Comparison of ENCODE assay signal across 32 mouse cellular contexts in genomic region chr11:33149453-33149852, GRCm38 (mm10). TPM values are rescaled to one million over a fixed set of nuclear protein-coding genes. Genes with fewer than 3 reads are reported as not detected.
DNase-seq lines count a peak whose midpoint lies in the region; ATAC-seq lines count a peak whose summit lies in the region.
"Had no signal": no experiment of that assay in that cellular context is flagged by ENCODE, and none has a peak within 500 bp of the region (broad histone marks: within the 10 kb centered on the region; RNA-seq: fewer than 3 reads in every experiment).

No protein-coding gene starts in this region.

- peaks cover 4% of the 10 kb centered on the region for H3K36me3 ChIP-seq in embryonic facial prominence, embryonic 11.5 days (replicated peaks; ENCODE audit: control insufficient read depth, insufficient read depth, low read depth, low read length)
- peaks cover 53% of the 10 kb centered on the region for H3K36me3 ChIP-seq in embryonic facial prominence, embryonic 10.5 days (replicated peaks)
- H3K36me3 ChIP-seq in hindbrain, embryonic 10.5 days, result peaks cover 52% of the 10 kb centered on the region
- H3K36me3 ChIP-seq in intestine, embryonic 16.5 days (ENCODE audit: control insufficient read depth, insufficient read depth, low read length), result peaks cover 4% of the 10 kb centered on the region

- no peak overlapping the region for H3K9ac ChIP-seq in embryonic facial prominence, embryonic 11.5 days (replicated peaks; ENCODE audit: low read length)
- H3K9ac ChIP-seq in intestine, embryonic 16.5 days (ENCODE audit: low read depth, low read length), result no peak overlapping the region
- H3K9ac ChIP-seq: forebrain, embryonic 13.5 days; intestine, embryonic 15.5 days; liver, embryonic 13.5 days; lung, embryonic 15.5 days had no signal

- DNase-seq in embryonic facial prominence, embryonic 11.5 days (ENCODE audit: low spot score), result peak; percentile 19
- DNase-seq in embryonic facial prominence, embryonic 10.5 days (ENCODE audit: low spot score), result no peak
- DNase-seq in 416B (ENCODE audit: low read depth), result peak; percentile 31
- DNase-seq in ES-CJ7 (ENCODE audit: low read depth, low spot score), result peak; percentile 74
- DNase-seq in hindbrain, embryonic 10.5 days (ENCODE audit: low spot score), result no peak
- DNase-seq: adrenal gland, adult 2 months; B cell, adult 2 months; cerebellum, adult 18-20 months; gastrocnemius, adult 2 months; kidney, adult 9 months; kidney, postnatal 14 days; liver, embryonic 13.5 days; lung, postnatal 36 days; right cerebral cortex, postnatal 4 days; thymus, adult 18-20 months; thymus, postnatal 4 days had no signal

- no peak overlapping the region for H3K4me2 ChIP-seq in embryonic facial prominence, embryonic 11.5 days (ENCODE audit: low read depth, low read length)
- H3K4me2 ChIP-seq in intestine, embryonic 16.5 days (ENCODE audit: low read depth, low read length), result no peak overlapping the region
- H3K4me2 ChIP-seq: forebrain, embryonic 13.5 days; intestine, embryonic 15.5 days; liver, embryonic 13.5 days; lung, embryonic 15.5 days had no signal

- H3K27me3 ChIP-seq in embryonic facial prominence, embryonic 11.5 days (ENCODE audit: control insufficient read depth, insufficient read depth, low read length), result peaks cover 12% of the 10 kb centered on the region
- peaks cover 35% of the 10 kb centered on the region for H3K27me3 ChIP-seq in embryonic facial prominence, embryonic 10.5 days (replicated peaks; ENCODE audit: low read depth, poor library complexity, severe bottlenecking)
- peaks cover 37% of the 10 kb centered on the region for H3K27me3 ChIP-seq in hindbrain, embryonic 10.5 days (ENCODE audit: insufficient read depth, poor library complexity, severe bottlenecking)
- H3K27me3 ChIP-seq in intestine, embryonic 16.5 days (replicated peaks; ENCODE audit: control insufficient read depth, insufficient read depth, low read length), result peaks cover 17% of the 10 kb centered on the region

- no peaks in the 10 kb centered on the region for H3K9me3 ChIP-seq in embryonic facial prominence, embryonic 11.5 days (replicated peaks; ENCODE audit: control insufficient read depth, low read length)
- H3K9me3 ChIP-seq in embryonic facial prominence, embryonic 10.5 days, result no peaks in the 10 kb centered on the region
- H3K9me3 ChIP-seq in hindbrain, embryonic 10.5 days, result no peaks in the 10 kb centered on the region
- H3K9me3 ChIP-seq in intestine, embryonic 16.5 days (ENCODE audit: control insufficient read depth, low read length), result no peaks in the 10 kb centered on the region
- H3K9me3 ChIP-seq: forebrain, embryonic 13.5 days; heart, embryonic 10.5 days; intestine, embryonic 15.5 days; liver, embryonic 13.5 days; lung, embryonic 15.5 days; megakaryocyte, embryonic 14.5 days had no signal

- no peak; the same call in 1 of the 2 replicates for ATAC-seq in embryonic facial prominence, embryonic 11.5 days (replicated peaks; ENCODE audit: insufficient number of reproducible peaks, low FRiP score, low TSS enrichment, low read depth)
- peak; percentile 36; the same call in 1 of the 2 replicates for ATAC-seq in megakaryocyte-erythroid progenitor cell, adult 5-6 weeks (replicated peaks; ENCODE audit: low FRiP score, low TSS enrichment, poor library complexity, severe bottlenecking)
- no peak for ATAC-seq in intestine, embryonic 16.5 days
- ATAC-seq: forebrain, embryonic 13.5 days; hindbrain, embryonic 16.5 days; intestine, embryonic 15.5 days; midbrain, embryonic 16.5 days had no signal

- H3K4me3 ChIP-seq in embryonic facial prominence, embryonic 11.5 days (ENCODE audit: low read depth, low read length), result no peak overlapping the region
- H3K4me3 ChIP-seq in embryonic facial prominence, embryonic 10.5 days, result no peak overlapping the region
- no peak overlapping the region for H3K4me3 ChIP-seq in hindbrain, embryonic 10.5 days
- H3K4me3 ChIP-seq in intestine, embryonic 16.5 days (ENCODE audit: low read length), result no peak overlapping the region
- H3K4me3 ChIP-seq: forebrain, embryonic 13.5 days; gastrocnemius, adult 2 months; heart, embryonic 10.5 days; intestine, embryonic 15.5 days; liver, embryonic 13.5 days; lung, embryonic 15.5 days; megakaryocyte, embryonic 14.5 days had no signal

- no peak overlapping the region for H3K27ac ChIP-seq in embryonic facial prominence, embryonic 11.5 days (replicated peaks; ENCODE audit: low read depth, low read length)
- H3K27ac ChIP-seq in embryonic facial prominence, embryonic 10.5 days (replicated peaks), result no peak overlapping the region
- no peak overlapping the region for H3K27ac ChIP-seq in hindbrain, embryonic 10.5 days
- no peak overlapping the region for H3K27ac ChIP-seq in intestine, embryonic 16.5 days (ENCODE audit: low read length)
- H3K27ac ChIP-seq: forebrain, embryonic 13.5 days; gastrocnemius, adult 2 months; heart, embryonic 10.5 days; intestine, embryonic 15.5 days; liver, embryonic 13.5 days; lung, embryonic 15.5 days had no signal

- peaks cover 16% of the 10 kb centered on the region; the same call in 1 of the 2 replicates for H3K4me1 ChIP-seq in embryonic facial prominence, embryonic 11.5 days (ENCODE audit: control insufficient read depth, insufficient read depth, low read length)
- H3K4me1 ChIP-seq in embryonic facial prominence, embryonic 10.5 days, result peaks cover 41% of the 10 kb centered on the region
- peaks cover 42% of the 10 kb centered on the region for H3K4me1 ChIP-seq in hindbrain, embryonic 10.5 days (replicated peaks)
- peaks cover 24% of the 10 kb centered on the region for H3K4me1 ChIP-seq in intestine, embryonic 16.5 days (ENCODE audit: control insufficient read depth, insufficient read depth, low read length)

RNA-seq across cellular contexts. Expression of gene Fgf18, which starts 2.3 kb away (rescaled TPM):
- polyA plus RNA-seq in embryonic facial prominence, embryonic 11.5 days (2014; fragmentation: Nextera tagmentation; extraction: Ambion mirVana), result 4.0 and 5.1 TPM in 2 replicates
- 2.8 and 3.4 TPM in 2 replicates for polyA plus RNA-seq in embryonic facial prominence, embryonic 10.5 days (2016; fragmentation: Nextera tagmentation; extraction: Ambion mirVana)
- total RNA-seq in megakaryocyte-erythroid progenitor cell, adult 5-6 weeks (2014; fragmentation: Nextera tagmentation), result not detected in 2 replicates
- not detected in 2 replicates for total RNA-seq in megakaryocyte-erythroid progenitor cell, adult 5-6 weeks (2017)
- 5.9 and 7.7 TPM in 2 replicates for polyA plus RNA-seq in hindbrain, embryonic 10.5 days (2016; fragmentation: Nextera tagmentation; extraction: Ambion mirVana)
- 0.83 and 1.9 TPM in 2 replicates for polyA plus RNA-seq in intestine, embryonic 16.5 days (2015; fragmentation: Nextera tagmentation; extraction: Ambion mirVana)
- total RNA-seq: hematopoietic stem cell, adult 5-6 weeks had no signal

RNA-seq across cellular contexts. Expression of gene Npm1, which starts 13.6 kb away (rescaled TPM):
- polyA plus RNA-seq in embryonic facial prominence, embryonic 11.5 days (2014; fragmentation: Nextera tagmentation; extraction: Ambion mirVana), result 1,326 and 1,437 TPM in 2 replicates
- 1,564 and 1,604 TPM in 2 replicates for polyA plus RNA-seq in embryonic facial prominence, embryonic 10.5 days (2016; fragmentation: Nextera tagmentation; extraction: Ambion mirVana)
- total RNA-seq in megakaryocyte-erythroid progenitor cell, adult 5-6 weeks (2014; fragmentation: Nextera tagmentation), result 3,299 and 3,437 TPM in 2 replicates
- 6,261 and 6,441 TPM in 2 replicates for total RNA-seq in megakaryocyte-erythroid progenitor cell, adult 5-6 weeks (2017)
- 691 and 1,253 TPM in 2 replicates for polyA plus RNA-seq in hindbrain, embryonic 10.5 days (2016; fragmentation: Nextera tagmentation; extraction: Ambion mirVana)
- 689 and 790 TPM in 2 replicates for polyA plus RNA-seq in intestine, embryonic 16.5 days (2015; fragmentation: Nextera tagmentation; extraction: Ambion mirVana)

RNA-seq across cellular contexts. Expression of gene Tlx3, which starts 53.9 kb away (rescaled TPM):
- 6.0 and 7.4 TPM in 2 replicates for polyA plus RNA-seq in embryonic facial prominence, embryonic 11.5 days (2014; fragmentation: Nextera tagmentation; extraction: Ambion mirVana)
- polyA plus RNA-seq in embryonic facial prominence, embryonic 10.5 days (2016; fragmentation: Nextera tagmentation; extraction: Ambion mirVana), result 5.0 TPM in 2 replicates
- not detected in 2 replicates for total RNA-seq in megakaryocyte-erythroid progenitor cell, adult 5-6 weeks (2014; fragmentation: Nextera tagmentation)
- not detected in 2 replicates for total RNA-seq in megakaryocyte-erythroid progenitor cell, adult 5-6 weeks (2017)
- polyA plus RNA-seq in hindbrain, embryonic 10.5 days (2016; fragmentation: Nextera tagmentation; extraction: Ambion mirVana), result 11.9 and 17.9 TPM in 2 replicates
- not detected in 2 replicates for polyA plus RNA-seq in intestine, embryonic 16.5 days (2015; fragmentation: Nextera tagmentation; extraction: Ambion mirVana)
- total RNA-seq: gastrocnemius, adult 2 months; hematopoietic stem cell, adult 5-6 weeks; layer of hippocampus, adult 18-20 months; layer of hippocampus, postnatal 14 days had no signal
- polyA plus RNA-seq: forebrain, embryonic 13.5 days; gonadal fat pad, adult 2 months; heart, embryonic 16.5 days; limb, embryonic 11.5 days; liver, embryonic 13.5 days; stomach, embryonic 14.5 days had no signal

Comparison
In these comparisons a context has a peak if more than half of its experiments do, and no peak if none do; other contexts are left out.
1. DNase-seq: peak in embryonic facial prominence, embryonic 11.5 days (single experiment), 416B (single experiment) and ES-CJ7 (single experiment); none in embryonic facial prominence, embryonic 10.5 days (single experiment) and hindbrain, embryonic 10.5 days (single experiment).